Mouse (Mus musculus): ENCODE data around the gene Adarb1.

Gene Adarb1

DNA sequence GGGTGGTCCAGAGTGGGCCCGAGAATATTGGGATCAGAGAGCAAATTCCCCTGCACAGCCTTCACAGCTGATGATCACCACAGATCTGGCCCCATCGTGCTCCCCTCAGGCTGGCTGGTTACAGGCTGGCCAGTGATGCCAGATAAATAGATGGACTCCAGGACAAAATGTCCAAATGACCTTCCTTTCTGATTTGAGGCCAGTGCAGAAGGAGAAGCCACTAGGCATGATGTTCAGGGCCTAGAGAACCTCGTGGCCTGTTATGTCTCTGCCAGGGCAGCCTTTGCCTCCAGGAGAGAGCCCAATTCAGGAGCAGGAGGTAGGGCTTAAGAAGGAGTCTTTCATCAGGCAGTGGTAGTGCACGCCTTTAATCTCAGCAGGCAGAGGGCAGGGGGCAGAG is 17.3 kb upstream of the Adarb1 start:
- DNase-seq (ENCODE audit: low read depth, low spot score), result no peak

DNA sequence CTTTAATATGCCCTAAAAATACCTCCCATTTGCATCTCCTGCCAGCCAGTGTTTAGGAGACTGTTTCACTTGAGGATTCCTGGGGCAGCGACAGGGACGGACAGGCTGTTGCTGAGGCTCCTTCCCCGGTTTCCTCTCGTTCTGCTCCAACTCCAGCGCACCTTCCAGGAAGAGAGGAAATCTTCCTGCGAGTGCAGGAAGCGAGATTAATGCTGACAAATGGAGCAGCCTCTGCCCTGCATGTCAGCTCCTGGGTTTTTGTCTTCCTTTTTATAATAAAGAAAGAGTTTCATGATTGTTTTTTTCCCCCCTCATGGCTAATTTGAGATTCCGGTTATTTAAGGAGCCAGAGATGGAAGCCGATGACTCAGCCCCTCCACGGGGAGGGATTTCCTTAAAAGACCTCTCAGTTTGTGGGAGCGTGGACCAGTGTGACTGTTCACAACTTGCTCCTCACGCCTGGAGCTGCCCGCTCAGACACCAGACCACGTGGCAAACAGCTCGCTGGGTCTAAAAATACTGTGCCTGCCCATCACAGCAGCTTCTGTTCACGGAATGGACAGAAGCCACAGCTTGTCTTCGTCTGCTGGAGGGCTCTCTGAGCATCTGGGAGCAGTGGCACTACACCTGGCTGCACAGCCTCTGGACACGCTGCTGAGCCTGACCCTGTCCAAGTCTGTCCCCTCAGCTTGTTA is 16.5 kb upstream of the Adarb1 start:
- peak; percentile 55 for DNase-seq (ENCODE audit: low read depth, low spot score)

DNA sequence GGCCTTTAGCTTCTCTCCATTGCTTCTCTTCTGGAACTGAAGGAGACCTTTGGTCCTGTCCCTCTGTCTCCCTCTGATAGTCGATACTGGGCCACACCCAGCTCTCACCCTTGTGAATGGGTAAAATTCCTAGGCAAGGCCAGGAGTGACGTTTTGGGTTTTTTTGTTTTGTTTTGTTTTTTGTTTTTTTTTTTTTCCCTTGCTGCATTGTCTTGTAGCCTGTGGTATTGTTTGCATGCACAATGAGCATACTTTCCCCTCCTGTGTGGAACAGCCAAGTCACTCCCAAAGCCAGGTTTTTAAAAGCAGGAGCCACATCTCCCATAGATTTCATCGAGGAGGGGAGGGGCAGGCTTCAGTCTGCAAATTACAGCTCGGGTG is 16.0 kb upstream of the Adarb1 start:
- no peak for DNase-seq (ENCODE audit: low read depth, low spot score)

GRCm38 (mm10) chr10:77430771-77431170 is 12.7 kb upstream of the Adarb1 start:
- no peak for DNase-seq (ENCODE audit: low read depth, low spot score)

- DNase-seq (ENCODE audit: low read depth, low spot score), result no peak
Observed at GRCm38 (mm10) chr10:77429921-77430320, 11.9 kb upstream of the Adarb1 start.

DNA sequence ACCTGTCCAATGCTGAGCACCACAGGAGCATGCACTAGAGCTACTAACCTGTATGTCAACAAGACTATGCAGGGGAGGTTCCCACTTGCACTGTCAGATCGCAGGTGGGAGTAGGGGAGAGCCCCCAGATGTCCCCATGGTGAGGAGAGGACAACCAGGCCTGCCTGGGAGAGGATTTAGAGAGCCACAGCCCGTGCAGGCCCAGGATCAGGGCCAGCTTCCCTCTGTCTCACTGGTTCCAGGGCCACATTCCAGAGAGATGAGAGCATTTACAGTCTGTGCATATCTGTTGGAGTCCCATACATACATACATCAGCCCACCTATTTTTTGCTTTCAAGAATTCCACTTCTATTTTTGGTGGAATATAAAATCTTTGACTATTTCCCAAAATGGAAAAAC is 9.5 kb upstream of the Adarb1 start:
- no peak for DNase-seq (ENCODE audit: low read depth, low spot score)

GRCm38 (mm10) chr10:77420190-77420589 is 2.1 kb upstream of the Adarb1 start:
- no peak for DNase-seq (ENCODE audit: low read depth, low spot score)

GRCm38 (mm10) chr10:77417240-77418102 is 599 bp downstream of the Adarb1 start:
- no peak for DNase-seq (ENCODE audit: low read depth, low spot score)

DNA sequence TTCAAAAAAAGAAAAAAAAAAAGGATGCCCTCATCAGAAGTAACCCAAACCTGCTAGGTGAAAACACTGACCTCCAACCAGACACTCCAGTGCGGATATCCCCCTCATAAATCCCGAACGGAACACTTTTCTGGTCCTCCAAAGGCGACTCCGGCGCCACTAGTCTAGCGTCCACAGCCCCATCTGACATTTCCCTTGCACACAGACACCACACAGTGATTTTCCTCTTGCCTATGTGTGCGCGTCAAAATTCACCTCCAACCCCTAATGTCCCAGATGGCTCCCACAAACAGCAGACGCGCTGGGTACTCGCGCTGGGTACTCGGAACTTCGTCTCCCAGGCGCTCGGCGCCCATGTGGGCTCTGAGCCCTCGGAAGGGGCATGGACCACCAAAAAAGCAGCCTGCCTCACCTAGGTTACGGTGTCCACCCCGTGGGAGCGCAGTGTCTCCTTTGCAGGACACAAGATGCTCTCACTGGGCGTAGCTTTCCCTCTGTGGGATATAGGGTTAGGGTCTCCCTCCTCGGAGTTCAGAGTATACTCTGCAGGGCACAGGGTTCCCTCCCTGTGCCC is 1.3 kb downstream of the Adarb1 start:
- no peak for DNase-seq (ENCODE audit: low read depth, low spot score)

DNA sequence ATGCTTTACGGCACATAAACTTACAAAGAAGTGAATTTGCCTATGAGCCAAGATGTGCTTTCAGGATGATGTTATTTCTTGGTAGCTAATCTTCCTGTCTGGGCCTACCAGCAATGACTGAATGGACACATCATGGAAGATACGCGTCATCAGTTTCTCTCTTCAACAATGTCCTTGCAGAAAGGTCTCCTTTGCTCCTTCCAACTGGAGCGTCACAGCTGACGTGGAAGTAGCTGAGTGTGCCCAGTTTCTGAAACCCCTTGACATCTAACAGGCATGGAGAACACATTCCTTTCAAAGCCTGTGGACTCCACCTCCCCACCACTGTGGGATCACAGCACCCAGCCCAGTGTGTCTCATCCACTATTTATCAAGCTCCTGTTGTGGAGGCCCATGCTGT is 2.2 kb downstream of the Adarb1 start:
- peak; percentile 71 for DNase-seq (ENCODE audit: low read depth, low spot score)

GRCm38 (mm10) chr10:77413791-77414190 is 4.3 kb downstream of the Adarb1 start:
- no peak for DNase-seq (ENCODE audit: low read depth, low spot score)

GRCm38 (mm10) chr10:77409154-77409553 is 8.9 kb downstream of the Adarb1 start:
- no peak for DNase-seq (ENCODE audit: low read depth, low spot score)

DNA sequence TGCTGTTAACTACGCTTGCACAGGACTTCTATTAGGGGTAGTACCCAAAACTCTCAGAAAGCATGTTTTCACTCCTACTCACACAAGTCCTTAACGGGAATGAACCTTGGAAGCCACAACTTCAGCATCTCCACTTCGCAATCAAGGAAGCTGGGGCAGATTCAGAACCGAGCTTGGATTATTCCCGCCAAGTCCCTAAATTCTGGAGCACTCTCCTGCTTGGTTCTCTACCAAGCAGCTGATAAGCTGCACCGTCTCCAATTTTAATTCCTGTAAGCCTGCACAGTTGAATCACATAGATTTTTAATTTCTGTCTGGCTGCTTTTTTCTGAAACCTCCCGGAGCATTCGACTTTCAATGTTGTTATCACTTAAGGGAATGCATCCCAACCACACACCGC is 9.8 kb downstream of the Adarb1 start:
- DNase-seq (ENCODE audit: low read depth, low spot score), result no peak

DNA sequence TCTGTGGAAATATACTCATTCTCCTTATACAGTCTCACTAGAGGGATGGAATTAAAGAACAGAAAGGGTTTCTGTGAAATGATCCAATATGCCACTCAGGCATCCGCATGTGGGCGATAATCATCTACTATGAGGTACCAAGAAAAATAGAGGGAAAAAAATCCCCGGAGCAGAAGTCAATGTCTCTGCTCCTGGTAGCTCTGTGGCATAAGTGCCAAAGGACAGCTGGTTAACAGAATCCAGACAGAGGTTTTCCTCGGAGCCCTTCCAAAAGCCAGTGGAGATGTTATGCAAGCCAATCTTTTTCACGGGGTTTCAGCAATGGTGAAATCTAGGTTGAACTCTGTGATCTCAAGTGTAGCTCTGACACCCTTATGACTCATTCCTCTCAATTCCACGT is 11.6 kb downstream of the Adarb1 start:
- peak; percentile 67 for DNase-seq (ENCODE audit: low read depth, low spot score)

DNA sequence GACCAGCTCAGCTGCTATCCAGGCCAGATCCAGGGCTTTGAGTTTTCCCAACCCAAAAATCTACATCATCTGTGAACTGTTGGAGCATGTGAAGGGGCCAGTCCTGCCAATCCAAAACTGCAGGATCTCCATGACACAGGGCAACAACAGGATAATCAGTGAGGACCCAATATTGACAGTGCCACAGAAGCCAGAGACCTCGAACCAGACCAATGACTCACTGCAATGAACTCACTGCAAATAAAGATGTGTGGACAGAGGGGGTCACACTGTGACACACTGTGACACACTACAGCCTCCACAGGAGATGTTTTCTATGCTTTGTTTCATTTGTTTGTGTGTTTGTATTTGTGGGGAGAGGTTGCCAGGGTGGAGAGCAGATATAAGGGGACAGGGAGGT is 15.6 kb downstream of the Adarb1 start:
- no peak for DNase-seq (ENCODE audit: low read depth, low spot score)

DNA sequence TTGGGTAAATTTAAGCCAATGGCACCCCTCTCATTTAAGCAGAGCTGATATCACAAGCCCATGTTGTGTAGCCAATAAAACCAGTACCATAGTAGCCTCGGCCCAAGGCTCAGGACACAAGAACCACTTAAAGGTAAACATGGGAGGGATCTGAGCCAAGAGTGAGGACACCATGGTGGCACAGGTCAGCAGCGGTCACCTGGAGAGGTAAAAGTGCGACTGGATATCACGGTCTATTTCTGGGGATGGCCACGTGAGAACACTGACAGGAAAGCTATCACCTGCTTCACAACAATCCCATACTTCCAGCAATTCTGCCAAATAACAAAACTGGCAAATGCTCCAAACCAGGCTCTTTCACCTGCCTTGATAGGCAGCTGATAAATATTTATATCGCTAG is 17.0 kb downstream of the Adarb1 start:
- DNase-seq (ENCODE audit: low read depth, low spot score), result no peak

DNA sequence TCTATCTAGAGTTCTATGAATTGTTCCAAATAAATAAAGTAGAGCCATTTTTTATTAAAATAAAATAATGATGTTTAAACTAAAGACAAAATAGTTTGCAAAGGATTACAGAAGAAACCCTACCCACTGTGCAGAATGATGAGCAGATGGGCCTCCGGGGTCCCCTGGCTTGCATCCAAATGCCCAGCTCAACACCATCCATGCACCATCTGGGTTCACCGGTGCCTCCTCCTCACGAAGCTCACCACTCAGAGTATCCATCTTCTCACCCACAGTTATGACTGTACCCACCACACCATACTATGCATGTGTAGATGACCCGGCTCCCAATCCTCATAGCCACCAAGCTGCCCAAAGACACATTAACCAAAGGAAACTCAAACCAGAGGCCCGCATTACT is 18.1 kb downstream of the Adarb1 start:
- no peak for DNase-seq (ENCODE audit: low read depth, low spot score)

DNA sequence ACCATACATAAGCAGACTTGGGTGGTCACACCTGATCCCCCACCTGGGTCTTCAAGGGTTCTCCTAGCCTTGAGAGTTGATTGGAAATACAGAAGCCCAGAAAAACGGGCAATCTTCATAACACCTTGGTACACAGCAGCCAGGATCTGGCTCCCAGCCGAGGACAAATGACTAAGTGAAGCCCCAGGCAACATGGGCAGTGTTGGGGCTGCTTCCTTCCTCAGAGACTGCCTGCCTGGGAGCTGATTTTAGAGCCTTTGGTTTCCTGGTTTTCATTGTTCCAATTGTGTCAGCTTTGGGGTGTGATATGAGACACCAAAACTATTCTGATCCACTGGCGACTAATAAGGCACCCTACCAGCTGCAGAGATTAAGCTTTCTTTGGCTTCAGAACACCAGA is 20.0 kb downstream of the Adarb1 start:
- no peak for DNase-seq (ENCODE audit: low read depth, low spot score)

GRCm38 (mm10) chr10:77397056-77397642 is 20.9 kb downstream of the Adarb1 start:
- no peak for DNase-seq (ENCODE audit: low read depth, low spot score)

DNA sequence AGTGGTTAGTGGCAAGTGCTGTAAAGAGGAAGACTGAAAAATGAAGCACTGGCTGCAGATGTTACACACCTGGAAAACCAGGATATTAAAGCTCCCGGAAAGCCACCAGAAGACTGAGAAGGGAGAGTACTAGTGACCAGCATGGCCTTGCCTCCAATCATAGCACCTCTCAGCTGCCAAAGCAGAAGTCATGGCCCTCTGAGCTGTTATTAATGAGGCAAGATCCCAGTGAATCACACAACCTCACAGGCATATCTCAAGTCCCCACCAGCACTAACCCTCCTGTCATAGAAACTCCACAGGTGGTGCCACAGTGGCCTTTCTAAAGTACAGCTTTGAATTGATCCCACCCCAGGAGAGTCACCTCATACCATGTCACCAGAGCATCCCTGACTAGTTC is 22.1 kb downstream of the Adarb1 start:
- DNase-seq (ENCODE audit: low read depth, low spot score), result no peak

GRCm38 (mm10) chr10:77391072-77391471 is 27.0 kb downstream of the Adarb1 start:
- DNase-seq (ENCODE audit: low read depth, low spot score), result no peak

GRCm38 (mm10) chr10:77387558-77387957 is 30.5 kb downstream of the Adarb1 start:
- DNase-seq (ENCODE audit: low read depth, low spot score), result no peak
